Mouse (Mus musculus) liver, embryonic 12.5 days (tissue): Measurements from ENCODE around the gene Khk. TPM values are rescaled to one million over a fixed set of nuclear protein-coding genes. Genes with fewer than 3 reads are reported as not detected.

Source experiments
- ATAC-seq: fragments of 200-750 bp; cut with Nextera tagmentation; 2 replicates; pipeline ENCODE4 v1.8.0; 2017; ENCODE audit warnings: moderate number of reproducible peaks, mild to moderate bottlenecking, moderate library complexity
- H3K27ac ChIP-seq: fragments of 300-500 bp; sonication (generic); 2 replicates; pipeline ENCODE4 v1.5.1; 2016; ENCODE audit warnings: mild to moderate bottlenecking
- H3K27me3 ChIP-seq: fragments of 300-500 bp; sonication (generic); replicated peaks from 2 replicates; pipeline ENCODE4 v1.6.1; 2016; ENCODE audit warnings: mild to moderate bottlenecking, moderate library complexity
- H3K36me3 ChIP-seq: fragments of 300-500 bp; sonication (generic); 2 replicates; pipeline ENCODE4 v1.6.1; 2016; ENCODE audit warnings: mild to moderate bottlenecking, moderate library complexity
- H3K4me1 ChIP-seq: fragments of 300-500 bp; sonication (generic); 2 replicates; pipeline ENCODE4 v1.6.1; 2016
- H3K4me2 ChIP-seq: fragments of 300-500 bp; sonication (generic); 2 replicates; pipeline ENCODE4 v1.6.1; 2016; ENCODE audit warnings: mild to moderate bottlenecking, moderate library complexity
- H3K4me3 ChIP-seq: fragments of 300-500 bp; sonication (generic); 2 replicates; pipeline ENCODE4 v1.5.1; 2016; ENCODE audit warnings: mild to moderate bottlenecking, moderate library complexity
- H3K9ac ChIP-seq: fragments of 300-500 bp; sonication (generic); 2 replicates; pipeline ENCODE4 v1.6.1; 2016; ENCODE audit warnings: mild to moderate bottlenecking, moderate library complexity
- H3K9me3 ChIP-seq: fragments of 300-500 bp; sonication (generic); replicated peaks from 2 replicates; pipeline ENCODE4 v1.6.1; 2016; ENCODE audit warnings: mild to moderate bottlenecking, moderate library complexity
- WGBS: fragments of 180-500 bp; shearing (Covaris S2); methylation state at CpG from one replicate; pipeline ENCODE4 v1.1.7; 2016; ENCODE audit not compliant: insufficient replicate concordance; 5-methylcytosine and 5-hydroxymethylcytosine counted together
- polyA plus RNA-seq: library from polyadenylated mRNA; unstranded; fragments of >200 nt; fragmentation: Nextera tagmentation; extraction: Ambion mirVana; gene quantifications from 2 replicates; pipeline ENCODE4 v1.2.1, GENCODE M21; 2016

Gene Khk
- polyA plus RNA-seq, 1 experiment from 2014 or later, result 36.3 TPM

- Histone ChIP-seq H3K36me3 (peaks cover 30% of the 10 kb centered on the region), H3K27me3 (peaks cover 16% of the 10 kb centered on the region), H3K27ac (peak overlapping the region; percentile 71), H3K9me3 (no peaks in the 10 kb centered on the region), H3K9ac (peak overlapping the region; percentile 79), H3K4me3 (peak overlapping the region; percentile 74), H3K4me1 (peaks cover 26% of the 10 kb centered on the region), H3K4me2 (peak overlapping the region; percentile 91)
- ATAC-seq, result peak; percentile 90
- WGBS, result under 1% methylated on average over 31 of the region's 31 CpGs
Measured at GRCm38 (mm10) chr5:30949654-30950326, 28.6 kb downstream of the Khk start.

DNA sequence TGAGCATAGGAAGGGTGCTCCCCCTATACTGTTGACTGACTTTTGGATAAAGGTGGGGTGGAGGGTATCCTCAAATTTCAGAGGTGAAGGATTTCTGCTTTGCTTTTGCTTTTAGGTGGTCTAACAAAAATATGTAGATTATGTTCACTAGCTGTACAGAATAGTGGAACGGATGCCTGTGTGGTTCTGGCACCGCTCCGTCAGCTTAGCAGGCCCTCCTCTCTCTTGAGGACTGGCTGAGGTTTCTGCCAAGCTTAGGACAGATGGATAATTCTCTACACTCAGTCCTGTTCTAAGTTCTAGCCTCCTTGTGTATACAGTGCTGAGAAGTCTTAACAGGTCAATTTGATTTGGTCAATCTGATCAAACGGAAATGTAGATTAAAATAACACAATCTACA lies 29.2 kb downstream of the Khk start:
- no peaks in the 10 kb centered on the region for H3K9me3 ChIP-seq
- ATAC-seq, result no peak
- peaks cover 20% of the 10 kb centered on the region for H3K4me1 ChIP-seq
- H3K9ac ChIP-seq, result peak overlapping the region; percentile 79
- WGBS, result 73% methylated on average over 4 of the region's 4 CpGs
- peaks cover 37% of the 10 kb centered on the region for H3K36me3 ChIP-seq
- peaks cover 10% of the 10 kb centered on the region for H3K27me3 ChIP-seq
- H3K4me3 ChIP-seq, result peak overlapping the region; percentile 74
- H3K4me2 ChIP-seq, result peak overlapping the region; percentile 91
- H3K27ac ChIP-seq, result peak overlapping the region; percentile 68

- peak overlapping the region; percentile 91 for H3K4me2 ChIP-seq
- peaks cover 5% of the 10 kb centered on the region for H3K27me3 ChIP-seq
- WGBS, result 85% methylated on average over 2 of the region's 2 CpGs
- no peaks in the 10 kb centered on the region for H3K9me3 ChIP-seq
- peak overlapping the region; percentile 79; the same call in 1 of the 2 replicates for H3K9ac ChIP-seq
- H3K4me1 ChIP-seq, result peaks cover 20% of the 10 kb centered on the region
- H3K27ac ChIP-seq, result no peak overlapping the region
- no peak for ATAC-seq
- H3K4me3 ChIP-seq, result peak overlapping the region; percentile 74; the same call in 1 of the 2 replicates
- H3K36me3 ChIP-seq, result peaks cover 41% of the 10 kb centered on the region
Measured at GRCm38 (mm10) chr5:30950922-30951321, 29.7 kb downstream of the Khk start.

GRCm38 (mm10) chr5:30951706-30952105 lies 30.5 kb downstream of the Khk start:
- H3K36me3 ChIP-seq, result peaks cover 44% of the 10 kb centered on the region
- no peak overlapping the region for H3K27ac ChIP-seq
- no peak for ATAC-seq
- H3K9ac ChIP-seq, result no peak overlapping the region
- H3K4me3 ChIP-seq, result no peak overlapping the region
- peaks cover 20% of the 10 kb centered on the region for H3K4me1 ChIP-seq
- no peaks in the 10 kb centered on the region for H3K9me3 ChIP-seq
- H3K4me2 ChIP-seq, result no peak overlapping the region
- no peaks in the 10 kb centered on the region for H3K27me3 ChIP-seq
- 78% methylated on average over 6 of the region's 6 CpGs for WGBS

DNA sequence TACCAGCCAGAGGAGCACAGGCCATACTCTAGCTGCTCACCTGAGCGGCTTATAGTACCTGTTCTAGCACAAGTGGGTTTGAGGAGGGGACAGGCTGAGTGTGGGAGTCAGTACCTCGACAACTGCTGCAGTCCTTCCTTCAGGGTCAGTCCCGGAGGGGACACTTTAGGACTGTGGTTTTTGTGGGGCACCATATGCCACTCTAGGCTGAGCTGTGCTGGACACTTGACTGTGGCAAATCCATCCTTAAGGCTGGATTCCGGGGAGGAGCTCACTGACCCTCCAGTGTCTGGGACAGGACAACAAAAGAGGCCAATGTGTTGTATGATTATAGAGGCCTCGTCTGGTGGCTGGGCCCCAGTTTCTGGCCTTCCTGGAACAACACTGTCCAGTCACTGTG lies 31.3 kb downstream of the Khk start:
- no peak overlapping the region for H3K4me3 ChIP-seq
- H3K27ac ChIP-seq, result 0 out of 2 replicates have a peak overlapping the region, but pooled peaks have one; percentile 20
- 0 out of 2 replicates have a peak overlapping the region, but pooled peaks have one; percentile 1 for H3K9ac ChIP-seq
- peaks cover 23% of the 10 kb centered on the region for H3K4me1 ChIP-seq
- no peak overlapping the region for H3K4me2 ChIP-seq
- no peaks in the 10 kb centered on the region for H3K9me3 ChIP-seq
- ATAC-seq, result no peak
- no peaks in the 10 kb centered on the region for H3K27me3 ChIP-seq
- 73% methylated on average over 5 of the region's 5 CpGs for WGBS
- H3K36me3 ChIP-seq, result peaks cover 50% of the 10 kb centered on the region

- Histone ChIP-seq H3K9ac (no peak overlapping the region), H3K27ac (no peak overlapping the region), H3K4me1 (peaks cover 35% of the 10 kb centered on the region), H3K4me2 (no peak overlapping the region), H3K36me3 (peaks cover 65% of the 10 kb centered on the region), H3K4me3 (no peak overlapping the region), H3K9me3 (no peaks in the 10 kb centered on the region), H3K27me3 (no peaks in the 10 kb centered on the region)
- ATAC-seq, result no peak
- 91% methylated on average over 6 of the region's 6 CpGs for WGBS
Measured at GRCm38 (mm10) chr5:30954065-30954464, 32.8 kb downstream of the Khk start.

DNA sequence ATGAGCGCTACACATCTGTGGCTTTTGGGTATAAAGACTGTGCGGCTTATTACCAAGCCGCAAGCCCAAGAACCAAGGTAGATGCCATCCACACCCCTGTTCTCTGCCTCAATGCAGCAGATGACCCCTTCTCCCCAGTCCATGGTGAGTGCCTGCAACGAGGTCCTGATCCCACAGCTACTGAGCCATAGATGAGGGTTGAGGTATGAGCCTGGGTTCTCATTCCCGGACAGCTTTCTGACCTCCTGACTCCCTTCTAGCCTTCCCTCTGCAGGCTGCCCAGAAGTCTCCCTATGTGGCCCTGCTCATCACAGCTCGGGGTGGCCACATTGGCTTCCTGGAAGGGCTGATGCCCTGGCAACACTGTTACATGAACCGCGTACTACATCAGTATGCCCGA lies 33.3 kb downstream of the Khk start:
- peaks cover 34% of the 10 kb centered on the region for H3K4me1 ChIP-seq
- peaks cover 65% of the 10 kb centered on the region for H3K36me3 ChIP-seq
- H3K9me3 ChIP-seq, result no peaks in the 10 kb centered on the region
- H3K27ac ChIP-seq, result no peak overlapping the region
- no peak overlapping the region for H3K4me2 ChIP-seq
- H3K27me3 ChIP-seq, result no peaks in the 10 kb centered on the region
- no peak for ATAC-seq
- no peak overlapping the region for H3K9ac ChIP-seq
- H3K4me3 ChIP-seq, result no peak overlapping the region
- 91% methylated on average over 9 of the region's 9 CpGs for WGBS

GRCm38 (mm10) chr5:30955751-30956150 lies 34.5 kb downstream of the Khk start:
- ATAC-seq, result no peak
- 89% methylated on average over 6 of the region's 6 CpGs for WGBS
- Histone ChIP-seq H3K27ac (no peak overlapping the region), H3K9me3 (no peaks in the 10 kb centered on the region), H3K4me1 (peaks cover 30% of the 10 kb centered on the region), H3K27me3 (no peaks in the 10 kb centered on the region), H3K4me2 (no peak overlapping the region), H3K4me3 (no peak overlapping the region), H3K9ac (no peak overlapping the region), H3K36me3 (peaks cover 65% of the 10 kb centered on the region)

DNA sequence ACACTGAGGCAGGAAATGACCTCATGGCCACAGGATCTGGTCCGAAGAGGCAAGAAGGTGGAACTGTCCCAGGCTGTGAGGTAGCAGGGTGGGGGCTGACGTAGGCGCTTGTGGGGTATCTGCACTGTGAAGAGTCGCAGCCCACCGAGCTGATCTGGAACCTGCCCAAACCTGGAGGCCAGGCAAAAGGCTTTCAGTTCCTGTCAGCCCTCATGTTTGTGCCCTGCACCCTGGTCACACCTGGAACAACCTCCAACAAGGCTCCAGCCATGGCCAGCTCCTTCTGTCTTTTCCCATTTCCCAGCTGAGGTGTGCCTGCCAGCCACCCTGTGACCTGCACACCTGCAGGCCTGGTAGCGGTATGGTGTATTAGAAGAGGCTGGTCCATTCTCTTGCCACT lies 36.7 kb downstream of the Khk start:
- peaks cover 38% of the 10 kb centered on the region for H3K4me1 ChIP-seq
- peaks cover 54% of the 10 kb centered on the region for H3K36me3 ChIP-seq
- no peaks in the 10 kb centered on the region for H3K27me3 ChIP-seq
- WGBS, result 88% methylated on average over 6 of the region's 6 CpGs
- no peak overlapping the region for H3K27ac ChIP-seq
- no peak for ATAC-seq
- H3K4me2 ChIP-seq, result peak overlapping the region; percentile 89
- H3K9ac ChIP-seq, result no peak overlapping the region
- H3K9me3 ChIP-seq, result no peaks in the 10 kb centered on the region
- no peak overlapping the region for H3K4me3 ChIP-seq

GRCm38 (mm10) chr5:30959198-30959854 lies 38.1 kb downstream of the Khk start:
- WGBS, result 30% methylated on average over 19 of the region's 19 CpGs
- peaks cover 40% of the 10 kb centered on the region for H3K36me3 ChIP-seq
- peak overlapping the region; percentile 87 for H3K4me3 ChIP-seq
- peak overlapping the region; percentile 90 for H3K9ac ChIP-seq
- peaks cover 38% of the 10 kb centered on the region for H3K4me1 ChIP-seq
- H3K9me3 ChIP-seq, result no peaks in the 10 kb centered on the region
- no peaks in the 10 kb centered on the region for H3K27me3 ChIP-seq
- H3K4me2 ChIP-seq, result peak overlapping the region; percentile 89
- H3K27ac ChIP-seq, result peak overlapping the region; percentile 80
- no peak for ATAC-seq

- peak; percentile 94 for ATAC-seq
- Histone ChIP-seq H3K9ac (peak within 1 kb of the TSS; percentile 90), H3K36me3 (peaks cover 33% of the 10 kb centered on the region), H3K4me1 (peaks cover 38% of the 10 kb centered on the region), H3K9me3 (no peaks in the 10 kb centered on the region), H3K27me3 (no peaks in the 10 kb centered on the region), H3K4me3 (peak within 1 kb of the TSS; percentile 87), H3K4me2 (peak within 1 kb of the TSS; percentile 89), H3K27ac (peak within 1 kb of the TSS; percentile 80)
- under 1% methylated on average over 56 of the region's 56 CpGs for WGBS
Measured at GRCm38 (mm10) chr5:30959966-30960501, 38.8 kb downstream of the Khk start, which contains the start of gene Preb. Gene Preb (minus strand): TSS chr5:30960361.

DNA sequence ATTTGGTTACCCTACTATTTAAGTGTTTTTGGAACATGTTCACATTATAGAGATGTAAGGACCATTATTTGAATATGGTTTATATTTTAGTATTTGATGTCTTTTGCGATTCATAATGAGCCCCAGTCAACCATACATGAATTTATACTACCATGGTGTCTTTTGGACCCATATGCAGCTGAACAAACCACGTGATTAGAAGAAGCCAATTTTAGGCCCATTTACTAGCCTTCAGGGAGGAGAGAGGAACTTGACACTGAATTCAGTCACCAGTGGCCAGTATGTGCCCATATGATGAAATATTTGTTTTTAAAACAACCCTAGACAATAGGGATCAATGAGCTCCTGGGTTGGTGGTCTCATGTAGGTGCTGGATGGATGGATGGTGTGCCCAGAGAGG lies 39.6 kb downstream of the Khk start:
- Histone ChIP-seq H3K4me1 (peaks cover 38% of the 10 kb centered on the region), H3K27ac (peak overlapping the region; percentile 80; the same call in 1 of the 2 replicates), H3K27me3 (no peaks in the 10 kb centered on the region), H3K36me3 (peaks cover 25% of the 10 kb centered on the region), H3K4me3 (peak overlapping the region; percentile 87), H3K9me3 (no peaks in the 10 kb centered on the region), H3K9ac (peak overlapping the region; percentile 90; the same call in 1 of the 2 replicates), H3K4me2 (peak overlapping the region; percentile 89)
- ATAC-seq, result no peak
- 75% methylated on average over 2 of the region's 2 CpGs for WGBS
